Mouse (Mus musculus) lung, embryonic 14.5 days (tissue): Measurements from ENCODE around the gene Dop1b. TPM values are rescaled to one million over a fixed set of nuclear protein-coding genes. Genes with fewer than 3 reads are reported as not detected.

Source experiments
- ATAC-seq: fragments of 200-750 bp; cut with Nextera tagmentation; 2 replicates; pipeline ENCODE4 v1.8.0; 2017; ENCODE audit warnings: mild to moderate bottlenecking, moderate TSS enrichment, moderate library complexity; ENCODE audit not compliant: insufficient read depth
- DNase-seq: peaks from one replicate; pipeline ENCODE4 v3.0.0-alpha.2; 2015
- H3K27ac ChIP-seq: fragments of 300-500 bp; sonication (generic); 2 replicates; pipeline ENCODE4 v1.5.1; 2014; ENCODE audit warnings: low read depth, mild to moderate bottlenecking, moderate library complexity
- H3K27me3 ChIP-seq: fragments of 300-500 bp; sonication (generic); 2 replicates; pipeline ENCODE4 v1.6.1; 2014; ENCODE audit warnings: low read length, control low read depth; ENCODE audit not compliant: insufficient read depth
- H3K36me3 ChIP-seq: fragments of 300-500 bp; sonication (generic); 2 replicates; pipeline ENCODE4 v1.6.1; 2014; ENCODE audit warnings: control low read depth; ENCODE audit not compliant: insufficient read depth
- H3K4me1 ChIP-seq: fragments of 300-500 bp; sonication (generic); 2 replicates; pipeline ENCODE4 v1.6.1; 2014; ENCODE audit warnings: antibody characterized with exemption, control low read depth; ENCODE audit not compliant: insufficient read depth
- H3K4me2 ChIP-seq: fragments of 300-500 bp; sonication (generic); 2 replicates; pipeline ENCODE4 v1.6.1; 2014; ENCODE audit warnings: mild to moderate bottlenecking
- H3K4me3 ChIP-seq: fragments of 300-500 bp; sonication (generic); 2 replicates; pipeline ENCODE4 v1.5.1; 2014; ENCODE audit warnings: low read depth, low read length
- H3K9ac ChIP-seq: fragments of 300-500 bp; sonication (generic); 2 replicates; pipeline ENCODE4 v1.6.1; 2014
- H3K9me3 ChIP-seq: fragments of 300-500 bp; sonication (generic); 2 replicates; pipeline ENCODE4 v1.6.1; 2016; ENCODE audit warnings: low read depth, low read length, control low read depth
- CTCF ChIP-seq: IDR thresholded peaks from 2 replicates; pipeline ENCODE4 v1.5.1; 2016; ENCODE audit warnings: antibody characterized with exemption, low read depth
- WGBS: fragments of 180-500 bp; shearing (Covaris S2); extraction: QIAGEN DNeasy Blood & Tissue Kit; methylation state at CpG from one replicate; pipeline ENCODE4 v1.1.7; 2014; 5-methylcytosine and 5-hydroxymethylcytosine counted together
- polyA plus RNA-seq: library from polyadenylated mRNA; unstranded; fragments of >200 nt; fragmentation: Nextera tagmentation; extraction: Ambion mirVana; gene quantifications from 2 replicates; pipeline ENCODE4 v1.2.1, GENCODE M21; 2014

Dop1b gene
- polyA plus RNA-seq, 1 experiment from 2014 or later = 13.4 TPM

- Histone ChIP-seq H3K4me1 (no peaks in the 10 kb centered on the region), H3K27me3 (no peaks in the 10 kb centered on the region), H3K4me2 (no peak overlapping the region), H3K4me3 (no peak overlapping the region), H3K9me3 (no peaks in the 10 kb centered on the region), H3K27ac (no peak overlapping the region), H3K9ac (no peak overlapping the region), H3K36me3 (0 out of 2 replicates have a peak, but pooled peaks cover 8% of the 10 kb centered on the region)
- no peak for DNase-seq
- ATAC-seq = no peak
- TF ChIP-seq CTCF = no peak
- WGBS = 79% methylated on average over 4 of the region's 4 CpGs
Observed at GRCm38 (mm10) chr16:93779554-93779953, 67.8 kb downstream of the Dop1b start.

GRCm38 (mm10) chr16:93780660-93781479, 69.2 kb downstream of the Dop1b start:
- no peaks in the 10 kb centered on the region for H3K27me3 ChIP-seq
- H3K27ac ChIP-seq = peak overlapping the region; percentile 48; the same call in 1 of the 2 replicates
- no peak overlapping the region for H3K4me3 ChIP-seq
- H3K36me3 ChIP-seq = 0 out of 2 replicates have a peak, but pooled peaks cover 8% of the 10 kb centered on the region
- no peak overlapping the region for H3K9ac ChIP-seq
- ATAC-seq = peak; percentile 67
- DNase-seq = peak; percentile 72
- no peaks in the 10 kb centered on the region for H3K9me3 ChIP-seq
- no peak overlapping the region for H3K4me2 ChIP-seq
- WGBS = 45% methylated on average over 14 of the region's 14 CpGs
- peak; percentile 62 for TF ChIP-seq CTCF
- H3K4me1 ChIP-seq = no peaks in the 10 kb centered on the region

DNA sequence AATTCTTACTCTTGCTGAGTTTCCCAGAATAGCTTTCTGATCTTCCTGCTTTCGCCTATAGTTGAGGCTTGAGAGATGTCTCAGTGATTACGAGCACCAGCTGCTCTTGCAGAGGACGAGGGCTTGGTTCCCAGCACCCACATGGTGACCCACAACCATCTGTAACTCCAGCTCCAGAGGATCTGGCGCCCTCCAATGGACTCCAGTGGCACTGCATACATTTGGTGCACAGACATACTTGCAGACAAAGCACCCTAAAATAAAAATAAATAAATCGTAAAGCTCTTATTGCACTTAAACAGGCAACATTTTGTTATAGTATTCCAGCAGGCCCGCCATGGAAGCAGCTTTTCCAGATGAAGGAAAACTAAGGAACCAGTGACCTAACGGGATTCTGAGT, 72.5 kb downstream of the Dop1b start:
- peak; percentile 33 for TF ChIP-seq CTCF
- Histone ChIP-seq H3K4me1 (no peaks in the 10 kb centered on the region), H3K9me3 (no peaks in the 10 kb centered on the region), H3K27ac (no peak overlapping the region), H3K9ac (no peak overlapping the region), H3K27me3 (no peaks in the 10 kb centered on the region), H3K4me2 (no peak overlapping the region), H3K4me3 (no peak overlapping the region), H3K36me3 (0 out of 2 replicates have a peak, but pooled peaks cover 3% of the 10 kb centered on the region)
- 90% methylated on average over 7 of the region's 7 CpGs for WGBS
- DNase-seq = no peak
- no peak for ATAC-seq

- Histone ChIP-seq H3K4me2 (no peak overlapping the region), H3K9ac (no peak overlapping the region), H3K4me3 (no peak overlapping the region), H3K27me3 (no peaks in the 10 kb centered on the region), H3K9me3 (no peaks in the 10 kb centered on the region), H3K4me1 (no peaks in the 10 kb centered on the region), H3K36me3 (0 out of 2 replicates have a peak, but pooled peaks cover under 1% of the 10 kb centered on the region), H3K27ac (no peak overlapping the region)
- DNase-seq = peak; percentile 95
- 4% methylated on average over 9 of the region's 9 CpGs for WGBS
- TF ChIP-seq CTCF = peak; percentile 97
- ATAC-seq = peak; percentile 93
Observed at GRCm38 (mm10) chr16:93785805-93786204, 74.1 kb downstream of the Dop1b start.

DNA sequence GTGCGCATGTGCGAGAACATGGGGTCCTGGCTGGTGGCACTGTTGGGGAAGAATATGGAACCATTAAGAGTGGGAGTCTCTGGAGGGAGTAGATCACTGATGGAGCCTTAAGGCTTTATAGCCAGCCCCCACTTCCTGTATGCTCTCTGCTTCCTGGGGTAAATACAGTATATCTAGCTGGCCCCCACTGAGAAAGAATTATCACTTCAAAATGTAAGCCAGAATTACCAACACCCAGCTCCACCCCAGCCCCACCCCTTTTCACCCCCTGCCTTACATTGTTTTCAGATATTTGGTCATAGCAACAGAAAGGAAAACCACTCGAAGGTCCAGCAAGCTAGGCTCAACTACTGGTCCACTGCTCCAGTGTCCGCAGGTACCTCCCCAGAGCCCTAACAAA, 76.7 kb downstream of the Dop1b start:
- Histone ChIP-seq H3K4me3 (no peak overlapping the region), H3K27ac (no peak overlapping the region), H3K4me2 (no peak overlapping the region), H3K9ac (no peak overlapping the region), H3K9me3 (no peaks in the 10 kb centered on the region), H3K4me1 (no peaks in the 10 kb centered on the region), H3K36me3 (no peaks in the 10 kb centered on the region), H3K27me3 (no peaks in the 10 kb centered on the region)
- DNase-seq (no peak), ATAC-seq (no peak)
- WGBS = 85% methylated on average over 4 of the region's 4 CpGs
- TF ChIP-seq CTCF = no peak

- Histone ChIP-seq H3K27ac (no peak overlapping the region), H3K9me3 (no peaks in the 10 kb centered on the region), H3K36me3 (no peaks in the 10 kb centered on the region), H3K4me1 (no peaks in the 10 kb centered on the region), H3K4me2 (no peak overlapping the region), H3K4me3 (no peak overlapping the region), H3K9ac (no peak overlapping the region), H3K27me3 (no peaks in the 10 kb centered on the region)
- WGBS = 94% methylated on average over 8 of the region's 8 CpGs
- DNase-seq (no peak), ATAC-seq (no peak)
- no peak for TF ChIP-seq CTCF
Observed at GRCm38 (mm10) chr16:93788881-93789280, 77.2 kb downstream of the Dop1b start.

- 38% methylated on average over 5 of the region's 5 CpGs for WGBS
- H3K9ac ChIP-seq = no peak overlapping the region
- H3K4me1 ChIP-seq = no peaks in the 10 kb centered on the region
- no peak overlapping the region for H3K4me2 ChIP-seq
- no peak for DNase-seq
- H3K36me3 ChIP-seq = no peaks in the 10 kb centered on the region
- no peak overlapping the region for H3K27ac ChIP-seq
- no peak overlapping the region for H3K4me3 ChIP-seq
- no peaks in the 10 kb centered on the region for H3K27me3 ChIP-seq
- ATAC-seq = no peak
- no peaks in the 10 kb centered on the region for H3K9me3 ChIP-seq
- TF ChIP-seq CTCF = no peak
Observed at GRCm38 (mm10) chr16:93789971-93790755, 78.5 kb downstream of the Dop1b start.
